Mouse (Mus musculus): Measurements from ENCODE around the gene Nab2. TPM values are rescaled to one million over a fixed set of nuclear protein-coding genes. Genes with fewer than 3 reads are reported as not detected.

Gene Nab2
- polyA plus RNA-seq, 2 experiments, result 0.88 to 4.1 TPM

DNA sequence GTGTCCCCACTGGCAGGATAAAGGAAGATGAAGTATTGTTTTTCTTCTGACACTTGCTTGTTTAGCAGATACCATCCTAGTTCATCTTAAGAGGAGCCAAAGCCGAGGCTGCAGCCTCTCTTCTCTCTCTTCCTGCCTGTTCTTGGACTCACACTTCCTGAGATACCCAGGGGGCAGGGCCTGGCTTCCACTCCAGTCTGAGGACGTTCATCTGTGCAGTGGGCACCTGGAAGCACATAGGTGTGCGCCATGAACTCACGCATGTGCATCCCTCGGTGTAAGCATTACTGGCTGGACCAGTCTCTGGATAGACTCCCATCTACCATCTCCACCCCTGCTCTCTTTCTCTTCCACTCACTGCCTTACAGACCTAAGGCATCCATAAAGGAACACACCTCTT is 27.9 kb downstream of the Nab2 start:
- DNase-seq (ENCODE audit: low read depth in 3 of 3, low spot score in 3 of 3) (no peak), ATAC-seq (ENCODE audit: insufficient read depth) (no peak)
- Histone ChIP-seq H3K27ac (no peak overlapping the region), H3K9ac (replicated peaks) (no peak overlapping the region), H3K9me3 (ENCODE audit: control insufficient read depth, low read length) (no peaks in the 10 kb centered on the region), H3K4me1 (replicated peaks; ENCODE audit: control insufficient read depth in 2 of 2, insufficient read depth in 2 of 2, low read length in 1 of 2) (peaks cover 10 to 13% of the 10 kb centered on the region in 2 experiments), H3K27me3 (ENCODE audit: control insufficient read depth, insufficient read depth, low read length) (no peaks in the 10 kb centered on the region), H3K36me3 (replicated peaks; ENCODE audit: control insufficient read depth, insufficient read depth, low read depth) (no peaks in the 10 kb centered on the region), H3K4me3 (ENCODE audit: insufficient read depth in 1 of 2, low read depth in 2 of 2, low read length in 2 of 2) (no peak overlapping the region), H3K4me2 (ENCODE audit: low read depth) (no peak overlapping the region)
- WGBS (ENCODE audit: insufficient replicate concordance), result 51% methylated on average over 5 of the region's 5 CpGs
- TF ChIP-seq CTCF (IDR thresholded peaks at IDR 0.05; ENCODE audit: low read depth), result no peak
- TF ChIP-seq EP300 (IDR thresholded peaks at IDR 0.05; ENCODE audit: low read depth), result no peak

DNA sequence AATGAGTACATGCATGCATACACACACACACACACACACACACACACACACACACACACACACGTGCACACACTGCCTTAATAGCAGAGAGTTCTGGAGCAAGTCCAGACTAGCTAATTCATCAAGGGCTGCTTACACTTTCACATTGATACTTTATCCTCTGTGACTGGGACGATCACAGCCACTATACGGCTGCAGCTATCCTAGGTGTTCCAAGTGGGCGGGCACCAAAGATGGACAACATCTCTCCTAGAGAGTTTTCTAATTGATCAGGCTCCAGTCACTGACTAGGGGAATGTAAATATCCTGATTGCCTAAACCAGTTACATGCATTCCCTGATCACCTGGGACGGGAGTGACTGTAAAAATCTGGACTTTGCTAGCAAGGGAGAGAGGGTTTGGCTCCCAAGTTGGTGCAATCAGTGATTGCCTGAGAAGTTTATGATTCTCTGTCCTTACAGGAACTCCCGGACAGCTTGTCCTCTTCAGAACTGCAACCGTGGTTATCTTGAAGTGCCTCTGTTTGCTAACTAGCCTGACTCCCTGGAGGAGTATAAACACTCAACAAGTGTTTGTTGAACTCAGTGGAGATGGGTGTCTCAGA is 35.6 kb downstream of the Nab2 start:
- H3K9me3 ChIP-seq (ENCODE audit: control insufficient read depth, low read length), result no peaks in the 10 kb centered on the region
- TF ChIP-seq EP300 (IDR thresholded peaks at IDR 0.05; ENCODE audit: low read depth) (no peak), CTCF (IDR thresholded peaks at IDR 0.05; ENCODE audit: low read depth) (no peak)
- H3K4me1 ChIP-seq (replicated peaks; ENCODE audit: control insufficient read depth in 2 of 2, insufficient read depth in 2 of 2, low read length in 1 of 2), result peaks cover 0 to 5% of the 10 kb centered on the region in 2 experiments; a peak in 1 of 4 replicates
- ATAC-seq (ENCODE audit: insufficient read depth) (0 out of 2 replicates have a peak, but pooled peaks have one; percentile 12), DNase-seq (ENCODE audit: low read depth in 3 of 3, low spot score in 3 of 3) (no peak)
- H3K4me3 ChIP-seq (ENCODE audit: insufficient read depth in 1 of 2, low read depth in 2 of 2, low read length in 2 of 2), result no peak overlapping the region
- H3K4me2 ChIP-seq (ENCODE audit: low read depth), result no peak overlapping the region
- WGBS (ENCODE audit: insufficient replicate concordance), result 43% methylated on average over 7 of the region's 7 CpGs
- no peak overlapping the region for H3K27ac ChIP-seq
- no peaks in the 10 kb centered on the region for H3K36me3 ChIP-seq (replicated peaks; ENCODE audit: control insufficient read depth, insufficient read depth, low read depth)
- no peaks in the 10 kb centered on the region for H3K27me3 ChIP-seq (ENCODE audit: control insufficient read depth, insufficient read depth, low read length)
- no peak overlapping the region for H3K9ac ChIP-seq (replicated peaks)

GRCm38 (mm10) chr10:127631261-127632214 is 36.8 kb downstream of the Nab2 start:
- H3K9ac ChIP-seq (replicated peaks), result no peak overlapping the region
- DNase-seq (ENCODE audit: low read depth in 3 of 3, low spot score in 3 of 3) (no peak), ATAC-seq (ENCODE audit: insufficient read depth) (no peak)
- no peak overlapping the region for H3K27ac ChIP-seq
- no peak overlapping the region for H3K4me3 ChIP-seq (ENCODE audit: insufficient read depth in 1 of 2, low read depth in 2 of 2, low read length in 2 of 2)
- H3K36me3 ChIP-seq (replicated peaks; ENCODE audit: control insufficient read depth, insufficient read depth, low read depth), result no peaks in the 10 kb centered on the region
- no peaks in the 10 kb centered on the region; the same call in 1 of the 2 replicates for H3K9me3 ChIP-seq (ENCODE audit: control insufficient read depth, low read length)
- H3K4me1 ChIP-seq (replicated peaks; ENCODE audit: control insufficient read depth in 2 of 2, insufficient read depth in 2 of 2, low read length in 1 of 2), result peaks cover 0 to 5% of the 10 kb centered on the region in 2 experiments; a peak in 1 of 4 replicates
- WGBS (ENCODE audit: insufficient replicate concordance), result 28% methylated on average over 10 of the region's 10 CpGs
- H3K4me2 ChIP-seq (ENCODE audit: low read depth), result no peak overlapping the region
- TF ChIP-seq EP300 (IDR thresholded peaks at IDR 0.05; ENCODE audit: low read depth) (no peak), CTCF (IDR thresholded peaks at IDR 0.05; ENCODE audit: low read depth) (no peak)
- no peaks in the 10 kb centered on the region for H3K27me3 ChIP-seq (ENCODE audit: control insufficient read depth, insufficient read depth, low read length)

- H3K36me3 ChIP-seq (replicated peaks; ENCODE audit: control insufficient read depth, insufficient read depth, low read depth), result no peaks in the 10 kb centered on the region
- H3K4me3 ChIP-seq (ENCODE audit: insufficient read depth in 1 of 2, low read depth in 2 of 2, low read length in 2 of 2), result no peak overlapping the region
- no peak overlapping the region for H3K27ac ChIP-seq
- ATAC-seq (ENCODE audit: insufficient read depth) (no peak), DNase-seq (ENCODE audit: low read depth in 3 of 3, low spot score in 3 of 3) (no peak)
- H3K9me3 ChIP-seq (ENCODE audit: control insufficient read depth, low read length), result no peaks in the 10 kb centered on the region; the same call in 1 of the 2 replicates
- H3K4me2 ChIP-seq (ENCODE audit: low read depth), result no peak overlapping the region
- TF ChIP-seq EP300 (IDR thresholded peaks at IDR 0.05; ENCODE audit: low read depth) (no peak), CTCF (IDR thresholded peaks at IDR 0.05; ENCODE audit: low read depth) (peak; percentile 67)
- 62% methylated on average over 3 of the region's 3 CpGs for WGBS (ENCODE audit: insufficient replicate concordance)
- H3K4me1 ChIP-seq (replicated peaks; ENCODE audit: control insufficient read depth in 2 of 2, insufficient read depth in 2 of 2, low read length in 1 of 2), result 0 out of 4 replicates have a peak, but pooled peaks cover 0 to 3% of the 10 kb centered on the region in 2 experiments
- H3K9ac ChIP-seq (replicated peaks), result no peak overlapping the region
- peaks cover 4% of the 10 kb centered on the region for H3K27me3 ChIP-seq (ENCODE audit: control insufficient read depth, insufficient read depth, low read length)
Measured at GRCm38 (mm10) chr10:127626433-127626832, 41.9 kb downstream of the Nab2 start.

All from liver, embryonic 14.5 days (tissue).